Mouse (Mus musculus) heart, adult 2 months (tissue): ENCODE data around the gene Ctnna3.

ENCODE experiments used
- CTCF ChIP-seq: fragments of 200-600 bp; IDR thresholded peaks from 2 replicates; pipeline ENCODE4 v1.8.1; 2022; ENCODE audit warnings: antibody characterized with exemption, mild to moderate bottlenecking, moderate library complexity
- EP300 ChIP-seq: fragments of 200-500 bp; IDR thresholded peaks from 2 replicates; pipeline ENCODE4 v1.6.1; 2011; ENCODE audit warnings: low read depth, low read length, control low read depth; ENCODE audit not compliant: insufficient read depth
- POLR2A ChIP-seq: fragments of 200-500 bp; IDR thresholded peaks from 2 replicates; pipeline ENCODE4 v1.6.1; 2011; ENCODE audit warnings: mild to moderate bottlenecking, low read depth, low read length, control low read depth; ENCODE audit not compliant: insufficient read depth

DNA sequence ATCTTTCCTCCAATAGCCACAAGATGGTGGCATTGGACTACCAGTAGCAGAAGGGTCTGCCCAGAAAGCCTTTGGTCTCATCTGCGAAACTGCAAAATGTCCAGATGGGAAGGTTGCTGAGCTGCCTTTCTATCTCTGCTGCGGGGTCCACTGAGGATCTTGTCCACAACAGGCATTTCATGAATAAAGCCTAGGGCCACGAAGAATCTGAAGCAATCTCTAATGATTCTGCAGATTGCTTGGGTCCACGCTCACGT is 7.2 kb upstream of the Ctnna3 start:
- TF ChIP-seq CTCF: peak; percentile 21; the same call in 1 of the 2 replicates
- no peak for TF ChIP-seq POLR2A
- TF ChIP-seq EP300: no peak
